Mouse (Mus musculus) B cell, adult 67 days (primary cell): ENCODE data around the gene Grb2. TPM values are rescaled to one million over a fixed set of nuclear protein-coding genes. Genes with fewer than 3 reads are reported as not detected.

Experiments
- total RNA-seq, 2 experiments: library from RNA; stranded (reverse); gene quantifications; 4 replicates each; pipeline ENCODE4 v1.2.4; 2023

The Grb2 gene
- 100 to 1,000 TPM; 340 to 343 TPM for total RNA-seq

GRCm38 (mm10) chr11:115708209-115708876 is at the start of gene Grb2:
Grb2 (minus strand) TSS chr11:115708597.

GRCm38 (mm10) chr11:115627705-115628464 is 80.5 kb downstream of the Grb2 start, which contains the start of gene Slc25a19:
Slc25a19 (minus strand) TSS chr11:115628295.

GRCm38 (mm10) chr11:115612410-115613137 is 95.8 kb downstream of the Grb2 start, which contains the start of gene Mif4gd:
Mif4gd (minus strand) TSS chr11:115612969.

GRCm38 (mm10) chr11:115603476-115604303 is 104.7 kb downstream of the Grb2 start, which contains the start of the genes Mrps7 and Gga3:
Mrps7 (plus strand) TSS chr11:115603925.
Gga3 (minus strand) TSS chr11:115604051.

Other genes starting within 250 kb of the Grb2 start
- not detected for gene Slc16a5, start 246.1 kb downstream of the Grb2 start, total RNA-seq
- 10 to 100 TPM; 12.8 to 17.2 TPM for gene Armc7, start 232.9 kb downstream of the Grb2 start, total RNA-seq
- 10 to 100 TPM; 80.8 to 91.6 TPM for gene Nt5c, start 216.7 kb downstream of the Grb2 start, total RNA-seq
- gene Jpt1, start 194.2 kb downstream of the Grb2 start, total RNA-seq, result 100 to 1,000 TPM; 204 to 206 TPM
- 100 to 1,000 TPM; 259 to 284 TPM for gene Sumo2, start 172.3 kb downstream of the Grb2 start, total RNA-seq
- gene Nup85, start 144.2 kb downstream of the Grb2 start, total RNA-seq, result 10 to 100 TPM; 72.6 to 89.3 TPM
- gene Mrps7, start 104.7 kb downstream of the Grb2 start, total RNA-seq, result 10 to 100 TPM; 37.1 to 38.6 TPM
- gene Gga3, start 104.5 kb downstream of the Grb2 start, total RNA-seq, result 100 to 1,000 TPM; 103 to 115 TPM
- 100 to 1,000 TPM; 267 to 291 TPM for gene Mif4gd, start 95.6 kb downstream of the Grb2 start, total RNA-seq
- 100 to 1,000 TPM; 105 to 108 TPM for gene Slc25a19, start 80.3 kb downstream of the Grb2 start, total RNA-seq
- 10 to 100 TPM; 52.9 to 61.8 TPM for gene Tmem94, start 56.8 kb upstream of the Grb2 start, total RNA-seq
- gene Caskin2, start 105.0 kb upstream of the Grb2 start, total RNA-seq, result 1 to 10 TPM; 5.3 to 5.8 TPM
- gene Tsen54, start 106.1 kb upstream of the Grb2 start, total RNA-seq, result 10 to 100 TPM; 32.6 to 36.5 TPM
- 10 to 100 TPM; 29.6 to 31.4 TPM for gene Llgl2, start 115.5 kb upstream of the Grb2 start, total RNA-seq
- under 1 TPM; 0.18 to 0.67 TPM for gene Myo15b, start 149.8 kb upstream of the Grb2 start, total RNA-seq
- not detected for gene Smim5, start 191.4 kb upstream of the Grb2 start, total RNA-seq
- not detected for gene Smim6, start 203.4 kb upstream of the Grb2 start, total RNA-seq
- gene Sap30bp, start 224.7 kb upstream of the Grb2 start, total RNA-seq, result 10 to 100 TPM; 48.3 to 55.7 TPM
- 10 to 100 TPM; 65.2 to 73.1 TPM for gene Recql5, start 224.9 kb upstream of the Grb2 start, total RNA-seq